Mouse (Mus musculus) embryonic facial prominence, embryonic 14.5 days (tissue): ENCODE measurements at regions not wholly inside any gene's neighbourhood (a gene's known extent, or its start where the extent isn't known, plus 50 kb on each side); places are given as distances from the start of the nearest gene placed in this dataset.
A peak's percentile ranks its signal among the peaks of the same experiment; 100 is the strongest.

Experiments
- ATAC-seq: fragments of 200-750 bp; cut with Nextera tagmentation; 2 replicates; pipeline ENCODE4 v1.8.0; 2017; ENCODE audit warnings: low read depth, moderate number of reproducible peaks, moderate TSS enrichment
- DNase-seq: peaks from one replicate; pipeline ENCODE4 v3.0.0-alpha.2; 2015; ENCODE audit warnings: low spot score
- H3K27ac ChIP-seq: fragments of 300-500 bp; sonication (generic); replicated peaks from 2 replicates; pipeline ENCODE4 v1.5.1; 2014; ENCODE audit warnings: low read depth, mild to moderate bottlenecking, low read length, moderate library complexity
- H3K27me3 ChIP-seq: fragments of 300-500 bp; sonication (generic); replicated peaks from 2 replicates; pipeline ENCODE4 v1.6.1; 2014; ENCODE audit warnings: low read length; ENCODE audit not compliant: control insufficient read depth, insufficient read depth
- H3K36me3 ChIP-seq: fragments of 300-500 bp; sonication (generic); 2 replicates; pipeline ENCODE4 v1.6.1; 2014; ENCODE audit warnings: low read length, mixed read lengths; ENCODE audit not compliant: control insufficient read depth, insufficient read depth
- H3K4me1 ChIP-seq: fragments of 300-500 bp; sonication (generic); 2 replicates; pipeline ENCODE4 v1.6.1; 2014; ENCODE audit warnings: antibody characterized with exemption, low read length; ENCODE audit not compliant: control insufficient read depth, insufficient read depth
- H3K4me2 ChIP-seq: fragments of 300-500 bp; sonication (generic); 2 replicates; pipeline ENCODE4 v1.6.1; 2014; ENCODE audit warnings: low read depth, mild to moderate bottlenecking, low read length, moderate library complexity, mixed read lengths
- H3K4me3 ChIP-seq: fragments of 300-500 bp; sonication (generic); 2 replicates; pipeline ENCODE4 v1.5.1; 2014; ENCODE audit warnings: low read depth, mild to moderate bottlenecking, low read length
- H3K9ac ChIP-seq: fragments of 300-500 bp; sonication (generic); 2 replicates; pipeline ENCODE4 v1.6.1; 2014; ENCODE audit warnings: low read depth, mild to moderate bottlenecking, low read length, moderate library complexity, mixed read lengths
- H3K9me3 ChIP-seq: fragments of 300-500 bp; sonication (generic); 2 replicates; pipeline ENCODE4 v1.6.1; 2016; ENCODE audit warnings: low read length; ENCODE audit not compliant: control insufficient read depth
- WGBS: fragments of 180-500 bp; shearing (Covaris S2); extraction: QIAGEN DNeasy Blood & Tissue Kit; methylation state at CpG from one replicate; pipeline ENCODE4 v1.1.7; 2014; 5-methylcytosine and 5-hydroxymethylcytosine counted together

DNA sequence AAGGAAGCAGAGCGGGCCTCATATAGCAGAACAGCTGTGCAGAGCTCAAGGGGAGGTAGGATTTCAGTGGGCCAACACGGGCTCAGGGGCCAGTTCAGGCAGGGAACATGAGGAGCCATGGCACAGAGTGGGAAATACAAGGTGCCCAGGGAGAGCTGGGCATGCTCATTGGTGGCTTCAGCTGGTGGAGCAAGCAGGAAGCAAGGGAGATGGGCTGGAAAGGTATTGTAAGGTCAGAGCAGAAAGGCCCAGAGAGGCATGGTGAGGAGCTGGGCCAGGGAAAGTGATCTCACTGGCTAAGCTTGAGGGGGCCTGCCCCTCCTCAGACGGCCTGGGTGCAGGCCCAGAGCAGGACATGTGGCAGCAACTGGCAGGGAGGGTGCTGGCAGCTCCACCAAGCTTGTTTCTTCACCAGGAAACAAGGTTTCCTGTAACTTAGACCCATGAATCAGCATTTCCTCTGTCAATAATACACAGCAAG lies 155.2 kb upstream of the Lpp start:
- ATAC-seq (peak; percentile 71), DNase-seq (peak; percentile 50)
- Histone ChIP-seq H3K4me3 (no peak overlapping the region), H3K4me1 (peaks cover 8% of the 10 kb centered on the region; the same call in 1 of the 2 replicates), H3K4me2 (no peak overlapping the region), H3K9ac (no peak overlapping the region), H3K36me3 (no peaks in the 10 kb centered on the region), H3K27ac (peak overlapping the region; percentile 63; the same call in 1 of the 2 replicates), H3K9me3 (no peaks in the 10 kb centered on the region), H3K27me3 (no peaks in the 10 kb centered on the region)
- WGBS, result 59% methylated on average over 3 of the region's 3 CpGs

DNA sequence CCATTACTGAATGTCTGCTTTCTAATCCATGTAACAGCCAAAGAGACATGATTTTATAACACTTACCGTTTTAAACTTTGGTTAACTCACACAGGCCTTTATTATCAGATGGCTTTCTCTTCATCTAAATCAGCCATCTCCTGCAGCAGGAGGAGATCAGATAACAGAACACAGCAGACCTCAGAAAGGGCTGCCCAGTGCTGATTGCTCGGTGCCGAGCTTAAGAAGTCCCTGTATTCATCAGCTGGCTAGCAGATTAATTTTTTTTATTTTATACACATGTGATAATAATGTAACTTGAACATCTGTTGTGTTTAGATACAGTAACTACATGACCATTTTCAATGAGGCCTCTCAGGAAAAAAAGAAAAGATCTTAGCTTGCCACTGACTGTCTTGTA lies 155.9 kb upstream of the Lpp start:
- WGBS, result 48% methylated on average over 3 of the region's 3 CpGs
- no peak overlapping the region for H3K4me2 ChIP-seq
- no peak overlapping the region for H3K9ac ChIP-seq

DNA sequence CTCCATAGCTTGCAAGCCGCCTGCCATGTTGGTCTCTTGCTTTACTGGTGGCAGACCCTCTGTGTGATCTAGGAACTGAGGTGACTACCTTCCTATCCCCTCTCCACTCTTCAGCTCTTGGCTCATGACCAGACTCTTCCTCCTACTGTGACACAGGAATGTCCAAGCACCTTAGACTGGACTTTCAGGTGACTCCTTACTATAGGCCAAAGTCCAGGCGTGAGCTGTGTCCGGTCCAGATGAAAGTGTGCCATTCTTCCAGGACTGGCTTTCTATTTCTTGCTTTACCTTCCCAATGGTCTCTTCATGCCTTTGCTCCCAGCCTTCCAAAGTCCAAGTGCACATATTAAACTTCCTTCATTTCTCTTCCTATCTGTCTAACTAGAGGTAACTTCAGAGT lies 156.3 kb upstream of the Lpp start:
- 98% methylated on average over 3 of the region's 3 CpGs for WGBS

More for the DNA sequence above, 155.9 kb upstream of the Lpp start:
- Histone ChIP-seq H3K27me3 (no peaks in the 10 kb centered on the region), H3K4me3 (no peak overlapping the region), H3K36me3 (no peaks in the 10 kb centered on the region), H3K4me1 (peaks cover 8% of the 10 kb centered on the region; the same call in 1 of the 2 replicates), H3K9me3 (no peaks in the 10 kb centered on the region), H3K27ac (0 out of 2 replicates have a peak overlapping the region, but pooled peaks have one; percentile 63)
- DNase-seq, result no peak
- ATAC-seq, result no peak

DNA sequence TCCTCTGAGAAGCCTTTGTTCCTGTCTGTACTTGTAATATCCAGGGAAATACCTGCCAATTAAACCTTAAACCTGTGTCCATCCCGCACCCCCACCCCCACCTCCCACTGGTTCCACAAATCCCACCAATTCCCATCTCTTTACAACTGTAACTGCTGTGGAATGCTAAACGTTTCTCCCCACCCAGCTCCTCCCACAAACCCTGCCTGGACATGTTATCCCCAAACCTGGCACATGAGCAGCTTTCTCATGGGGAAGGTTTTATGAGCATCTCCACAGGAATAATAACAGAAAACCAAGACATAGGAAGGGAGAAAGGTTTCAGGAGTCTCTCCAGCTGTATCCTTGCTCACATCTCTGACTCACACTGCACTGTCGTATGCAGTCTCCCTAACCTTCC lies 156.8 kb upstream of the Lpp start:
- 62% methylated on average over 3 of the region's 3 CpGs for WGBS
- DNase-seq, result peak; percentile 53

More for the DNA sequence above, 156.3 kb upstream of the Lpp start:
- no peak for DNase-seq
- Histone ChIP-seq H3K9ac (no peak overlapping the region), H3K27ac (no peak overlapping the region), H3K4me3 (no peak overlapping the region), H3K27me3 (no peaks in the 10 kb centered on the region), H3K4me1 (peaks cover 8% of the 10 kb centered on the region; the same call in 1 of the 2 replicates), H3K36me3 (no peaks in the 10 kb centered on the region), H3K4me2 (no peak overlapping the region), H3K9me3 (no peaks in the 10 kb centered on the region)
- ATAC-seq, result no peak

DNA sequence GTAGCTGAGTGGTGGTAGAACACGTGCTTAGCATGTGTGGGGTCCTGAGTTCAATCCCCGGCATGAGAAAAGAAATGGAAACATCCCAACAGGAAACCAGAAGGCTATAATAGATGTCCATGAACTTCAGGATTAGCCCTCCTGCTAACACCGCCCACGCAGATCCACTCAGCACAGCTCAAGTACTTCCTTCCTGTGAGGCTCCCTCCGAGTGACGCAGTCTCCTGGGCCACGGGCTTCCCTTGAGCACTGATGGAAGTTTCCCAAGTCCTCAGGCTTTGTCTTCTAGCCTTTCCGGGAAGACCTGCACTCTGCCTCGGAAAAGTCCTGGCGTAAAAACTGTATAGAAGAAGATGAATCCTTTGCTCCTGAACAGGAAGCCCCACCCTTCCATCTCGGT lies 158.5 kb upstream of the Lpp start:
- Histone ChIP-seq H3K4me1 (peaks cover 10% of the 10 kb centered on the region; the same call in 1 of the 2 replicates), H3K4me2 (no peak overlapping the region), H3K9me3 (no peaks in the 10 kb centered on the region), H3K36me3 (no peaks in the 10 kb centered on the region), H3K27ac (no peak overlapping the region), H3K4me3 (no peak overlapping the region), H3K27me3 (no peaks in the 10 kb centered on the region), H3K9ac (no peak overlapping the region)
- no peak for DNase-seq
- 68% methylated on average over 11 of the region's 11 CpGs for WGBS
- ATAC-seq, result no peak

More for the DNA sequence above, 156.8 kb upstream of the Lpp start:
- no peak overlapping the region for H3K27ac ChIP-seq
- H3K9ac ChIP-seq, result no peak overlapping the region
- H3K27me3 ChIP-seq, result no peaks in the 10 kb centered on the region
- H3K4me3 ChIP-seq, result no peak overlapping the region
- H3K4me2 ChIP-seq, result no peak overlapping the region
- no peak for ATAC-seq
- no peaks in the 10 kb centered on the region for H3K9me3 ChIP-seq
- H3K4me1 ChIP-seq, result peaks cover 8% of the 10 kb centered on the region; the same call in 1 of the 2 replicates
- H3K36me3 ChIP-seq, result no peaks in the 10 kb centered on the region

DNA sequence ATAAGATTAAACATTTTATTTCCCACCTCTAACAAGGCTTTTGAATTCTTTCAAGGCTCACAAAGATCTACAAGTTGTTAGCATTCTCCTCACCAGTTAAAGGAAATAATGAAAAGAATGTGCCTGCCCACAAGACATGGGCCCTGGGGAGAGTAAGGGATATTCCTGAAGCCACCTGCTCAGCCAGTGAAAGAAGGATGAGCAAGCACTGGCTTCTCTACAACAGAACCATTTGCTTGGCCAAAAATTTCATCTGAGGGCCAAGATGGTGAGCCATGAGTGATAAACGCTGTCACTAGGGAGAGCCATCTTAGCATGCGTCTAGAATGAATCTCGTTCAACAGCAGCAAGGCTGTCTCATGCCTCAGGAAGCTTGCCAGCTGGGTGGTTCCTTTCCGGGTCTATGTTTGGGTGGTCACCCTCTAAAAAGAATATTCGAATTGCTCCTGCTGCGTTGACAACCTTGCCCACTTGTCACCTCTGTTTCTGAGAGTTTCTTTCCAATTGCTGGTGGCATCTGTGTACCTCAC lies 161.2 kb upstream of the Lpp start:
- Histone ChIP-seq H3K4me2 (no peak overlapping the region), H3K9me3 (no peaks in the 10 kb centered on the region), H3K9ac (no peak overlapping the region), H3K27ac (no peak overlapping the region), H3K36me3 (no peaks in the 10 kb centered on the region), H3K27me3 (no peaks in the 10 kb centered on the region), H3K4me1 (0 out of 2 replicates have a peak, but pooled peaks cover 2% of the 10 kb centered on the region), H3K4me3 (no peak overlapping the region)
- DNase-seq (no peak), ATAC-seq (peak; percentile 37; the same call in 1 of the 2 replicates)
- 81% methylated on average over 6 of the region's 6 CpGs for WGBS

DNA sequence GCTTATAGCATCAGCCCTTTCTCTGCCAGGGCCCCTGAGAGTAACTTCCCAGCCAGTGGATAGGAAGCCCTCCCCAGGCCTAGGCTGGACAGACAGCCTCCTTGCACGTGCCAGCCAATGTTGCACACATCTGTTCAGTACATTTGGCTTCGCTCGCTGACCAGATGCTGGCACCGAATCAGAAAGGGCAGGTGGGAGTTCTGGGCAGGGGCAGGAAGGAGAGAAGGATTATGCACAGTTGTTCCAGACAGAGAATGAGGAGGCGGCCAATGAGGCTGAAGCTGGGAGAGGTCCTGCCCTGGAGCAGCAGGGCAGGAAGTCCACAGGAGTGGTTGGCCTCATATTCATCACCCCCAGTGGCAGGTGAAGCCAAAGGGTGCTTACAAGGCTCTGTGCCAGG lies 161.8 kb upstream of the Lpp start:
- DNase-seq, result peak; percentile 66
- H3K9me3 ChIP-seq, result no peaks in the 10 kb centered on the region
- H3K9ac ChIP-seq, result no peak overlapping the region
- no peaks in the 10 kb centered on the region for H3K27me3 ChIP-seq
- no peak overlapping the region for H3K4me3 ChIP-seq
- 61% methylated on average over 5 of the region's 5 CpGs for WGBS
- peak; percentile 85 for ATAC-seq
- no peaks in the 10 kb centered on the region for H3K36me3 ChIP-seq
- H3K27ac ChIP-seq, result no peak overlapping the region
- H3K4me1 ChIP-seq, result 0 out of 2 replicates have a peak, but pooled peaks cover 2% of the 10 kb centered on the region
- no peak overlapping the region for H3K4me2 ChIP-seq

DNA sequence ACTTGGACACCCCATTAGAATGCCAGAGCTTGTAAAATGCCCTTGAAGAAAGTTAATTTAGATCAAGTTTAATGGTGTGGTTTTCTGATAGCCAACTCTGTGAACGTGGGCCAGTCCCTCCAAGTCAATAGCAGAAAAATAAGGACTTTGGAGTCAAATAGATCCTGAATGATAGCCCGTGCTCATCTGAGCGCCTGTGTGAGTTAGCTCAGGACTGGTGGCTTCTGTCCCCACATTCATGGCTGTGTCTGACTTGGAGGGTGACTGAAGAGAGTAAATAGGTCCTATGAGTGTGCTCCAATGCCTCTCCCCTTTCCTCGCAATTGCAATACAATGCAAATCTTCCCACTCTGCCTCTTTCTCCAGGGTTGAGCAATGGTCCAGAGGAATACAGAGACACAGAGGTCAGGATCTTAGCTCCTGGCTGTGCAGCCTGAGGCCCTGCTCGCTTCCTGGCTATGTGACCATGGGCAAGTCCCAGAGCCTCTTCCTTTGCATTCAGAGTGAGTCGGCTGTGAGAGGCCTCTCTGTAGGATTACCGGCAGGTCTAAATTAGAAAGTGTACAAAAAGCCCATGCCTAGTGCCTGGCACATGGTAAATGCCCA lies 164.2 kb upstream of the Lpp start:
- 82% methylated on average over 7 of the region's 7 CpGs for WGBS

DNA sequence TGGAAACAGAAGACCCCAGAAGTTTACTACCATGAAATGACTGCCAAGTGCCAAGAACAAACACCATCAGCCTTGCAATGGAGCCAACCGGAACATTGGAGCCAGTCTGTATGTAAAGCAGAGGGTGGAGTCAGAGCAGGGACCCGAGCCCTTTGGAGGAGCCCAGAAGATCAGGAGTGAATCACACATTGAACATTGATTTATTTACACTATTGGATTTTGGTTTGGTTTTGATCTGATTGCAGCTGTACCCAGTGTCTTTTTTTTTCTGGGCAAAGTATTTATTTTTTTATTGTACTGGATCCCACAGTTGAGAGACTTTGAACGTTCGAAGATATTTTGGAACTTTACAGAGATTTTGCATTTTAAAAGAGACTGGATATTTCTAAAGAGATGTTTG lies 167.4 kb upstream of the Lpp start:
- 72% methylated on average over 4 of the region's 4 CpGs for WGBS
- Histone ChIP-seq H3K4me3 (no peak overlapping the region), H3K27ac (no peak overlapping the region), H3K4me2 (no peak overlapping the region), H3K27me3 (no peaks in the 10 kb centered on the region), H3K9ac (no peak overlapping the region), H3K4me1 (no peaks in the 10 kb centered on the region), H3K36me3 (no peaks in the 10 kb centered on the region), H3K9me3 (no peaks in the 10 kb centered on the region)
- ATAC-seq, result no peak
- DNase-seq, result no peak

More for the DNA sequence above, 164.2 kb upstream of the Lpp start:
- 0 out of 2 replicates have a peak, but pooled peaks cover 2% of the 10 kb centered on the region for H3K4me1 ChIP-seq
- H3K4me3 ChIP-seq, result no peak overlapping the region
- no peaks in the 10 kb centered on the region for H3K36me3 ChIP-seq
- no peaks in the 10 kb centered on the region for H3K9me3 ChIP-seq
- no peaks in the 10 kb centered on the region for H3K27me3 ChIP-seq
- H3K4me2 ChIP-seq, result no peak overlapping the region
- DNase-seq (no peak), ATAC-seq (no peak)
- no peak overlapping the region for H3K27ac ChIP-seq
- H3K9ac ChIP-seq, result no peak overlapping the region
